Mouse (Mus musculus) embryo, embryonic 11.5 days (tissue): Measurements from ENCODE around the gene Bbs10.

Source experiments
- DNase-seq: peaks from one replicate; pipeline ENCODE4 v3.0.0-alpha.2; 2012; ENCODE audit warnings: low read depth, low spot score

The Bbs10 gene

GRCm38 (mm10) chr10:111298140-111299098, at the start of gene Bbs10:
Gene Bbs10 (plus strand): TSS chr10:111298679.
- DNase-seq, result peak; percentile 93

GRCm38 (mm10) chr10:111250192-111250591, 48.3 kb upstream of the Bbs10 start:
- no peak for DNase-seq

GRCm38 (mm10) chr10:111251666-111252065, 46.8 kb upstream of the Bbs10 start:
- DNase-seq, result no peak

GRCm38 (mm10) chr10:111255228-111255627, 43.3 kb upstream of the Bbs10 start:
- DNase-seq, result no peak

- DNase-seq, result no peak
These were observed 42.3 kb upstream of the Bbs10 start for GRCm38 (mm10) chr10:111256156-111256555.

GRCm38 (mm10) chr10:111257358-111257757, 41.1 kb upstream of the Bbs10 start:
- no peak for DNase-seq

GRCm38 (mm10) chr10:111258256-111258655, 40.2 kb upstream of the Bbs10 start:
- no peak for DNase-seq

- DNase-seq, result no peak
These were observed 26.8 kb upstream of the Bbs10 start for GRCm38 (mm10) chr10:111271687-111272086.

- no peak for DNase-seq
These were observed 25.6 kb upstream of the Bbs10 start for GRCm38 (mm10) chr10:111272905-111273304.

- no peak for DNase-seq
These were observed 24.9 kb upstream of the Bbs10 start for GRCm38 (mm10) chr10:111273463-111274088.

GRCm38 (mm10) chr10:111275822-111276221, 22.7 kb upstream of the Bbs10 start:
- DNase-seq, result no peak

GRCm38 (mm10) chr10:111297631-111298030, 848 bp upstream of the Bbs10 start:
- DNase-seq, result no peak

GRCm38 (mm10) chr10:111299591-111299990, 1.1 kb downstream of the Bbs10 start:
- DNase-seq, result no peak

GRCm38 (mm10) chr10:111301041-111301440, 2.6 kb downstream of the Bbs10 start:
- DNase-seq, result no peak

GRCm38 (mm10) chr10:111302486-111302885, 4.0 kb downstream of the Bbs10 start:
- no peak for DNase-seq

GRCm38 (mm10) chr10:111308850-111309501, 10.5 kb downstream of the Bbs10 start:
- DNase-seq, result no peak

GRCm38 (mm10) chr10:111313282-111313681, 14.8 kb downstream of the Bbs10 start:
- DNase-seq, result no peak

GRCm38 (mm10) chr10:111314636-111315395, 16.3 kb downstream of the Bbs10 start:
- no peak for DNase-seq

GRCm38 (mm10) chr10:111315940-111316339, 17.5 kb downstream of the Bbs10 start:
- no peak for DNase-seq

- DNase-seq, result no peak
These were observed 19.5 kb downstream of the Bbs10 start for GRCm38 (mm10) chr10:111318021-111318420.

GRCm38 (mm10) chr10:111318805-111319500, 20.5 kb downstream of the Bbs10 start:
- no peak for DNase-seq
